Mouse (Mus musculus) stomach, adult 2 months (tissue): ENCODE results near the gene Cdsn. TPM values are rescaled to one million over a fixed set of nuclear protein-coding genes. Genes with fewer than 3 reads are reported as not detected.

Experiments
- polyA plus RNA-seq: library from polyadenylated mRNA; depleted of rRNA; stranded (reverse); fragments of >200 nt; gene quantifications from 2 replicates; pipeline ENCODE4 v1.2.3, GENCODE M21; 2012; rRNA removed

The Cdsn gene
- 28.3 and 67.5 TPM in 2 replicates for polyA plus RNA-seq

DNA sequence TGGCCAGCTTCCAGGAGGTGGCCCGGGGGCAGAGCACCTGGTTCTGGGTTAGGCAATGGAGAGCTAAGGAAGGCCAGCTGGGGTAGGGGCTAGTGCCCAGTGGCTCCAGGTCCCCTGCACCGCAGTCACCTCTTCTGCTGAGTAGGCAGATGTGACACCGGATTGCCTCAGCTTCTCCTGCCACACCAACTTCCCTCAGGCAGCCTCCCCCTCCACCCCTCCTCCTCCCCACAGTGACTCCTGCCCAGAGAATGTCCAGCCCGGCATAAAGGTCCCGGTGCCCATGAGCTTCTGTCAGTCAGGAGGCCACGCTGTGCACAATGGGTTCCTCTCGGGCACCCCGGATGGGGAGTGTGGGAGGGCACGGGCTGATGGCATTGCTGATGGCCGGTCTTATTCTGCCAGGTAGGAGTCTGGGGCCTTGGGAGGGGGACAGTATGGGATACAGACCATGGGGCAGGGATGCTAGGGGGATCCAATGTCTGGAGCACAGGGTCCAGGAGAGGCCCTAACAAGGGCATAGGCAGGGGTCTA lies at the start of gene Cdsn:
Gene Cdsn, plus strand, starts transcription at position 248 of the 534 bp plus-strand sequence.

DNA sequence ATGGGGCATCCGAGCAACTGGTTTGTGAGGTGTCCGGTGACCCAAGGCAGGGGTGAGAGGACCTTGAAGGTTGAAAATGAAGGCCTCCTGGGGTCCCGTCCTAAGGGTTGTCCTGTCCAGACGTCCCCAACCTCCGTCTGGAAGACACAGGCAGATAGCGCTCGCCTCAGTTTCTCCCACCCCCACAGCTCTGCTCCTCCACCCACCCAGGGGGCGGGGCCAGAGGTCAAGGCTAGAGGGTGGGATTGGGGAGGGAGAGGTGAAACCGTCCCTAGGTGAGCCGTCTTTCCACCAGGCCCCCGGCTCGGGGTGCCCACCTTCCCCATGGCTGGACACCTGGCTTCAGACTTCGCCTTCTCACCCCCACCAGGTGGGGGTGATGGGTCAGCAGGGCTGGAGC lies 46.2 kb upstream of the Cdsn start, which contains the start of gene Pou5f1:
Gene Pou5f1, plus strand, starts transcription at position 243 of the 400 bp plus-strand sequence.

DNA sequence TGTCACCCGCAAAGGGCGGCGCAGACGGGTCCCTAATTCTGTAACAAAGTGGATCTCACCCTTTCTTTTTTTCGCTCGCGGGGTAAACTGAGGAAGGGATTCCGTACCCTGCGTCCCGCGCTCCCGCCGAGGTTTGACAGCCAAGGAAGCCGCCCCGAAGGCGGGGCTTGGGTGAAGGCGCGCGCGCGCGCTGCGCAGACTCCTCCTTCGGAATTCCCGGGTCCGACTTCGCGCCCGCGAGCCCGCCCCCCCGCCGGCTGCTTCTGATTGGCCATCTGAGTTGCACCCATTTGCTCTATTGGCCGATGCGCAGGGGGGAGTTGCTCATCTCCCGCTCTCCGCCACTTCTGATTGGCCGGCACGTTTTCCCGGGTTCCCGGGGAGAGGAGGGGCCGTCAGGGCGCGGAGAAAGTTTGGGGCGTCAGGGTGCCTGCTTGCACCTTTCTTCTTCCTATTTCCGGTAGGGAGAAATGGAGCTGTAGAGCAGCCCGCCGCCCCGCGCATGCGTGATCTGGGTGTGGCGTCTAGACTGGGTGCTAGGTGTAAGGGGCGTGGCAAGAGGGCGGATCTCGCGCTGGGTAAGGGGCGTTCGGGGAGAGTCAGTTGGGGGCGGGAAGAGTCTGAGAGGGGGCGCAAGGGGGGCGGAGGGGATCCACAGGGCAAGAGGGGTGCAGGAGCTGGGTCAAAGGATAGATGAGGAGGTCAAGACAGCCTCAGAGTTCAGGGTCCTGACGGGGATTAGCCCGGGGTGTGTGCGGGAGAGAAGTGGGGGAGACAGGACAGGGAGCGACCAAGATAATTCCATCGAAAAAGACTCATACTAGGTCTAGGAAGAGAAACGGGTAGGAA lies 35.1 kb upstream of the Cdsn start, which contains the start of the genes Tcf19 and Cchcr1:
Gene Tcf19, minus strand, starts transcription at position 173 of the 849 bp plus-strand sequence.
Gene Cchcr1, plus strand, starts transcription at position 449 of the 849 bp plus-strand sequence.

DNA sequence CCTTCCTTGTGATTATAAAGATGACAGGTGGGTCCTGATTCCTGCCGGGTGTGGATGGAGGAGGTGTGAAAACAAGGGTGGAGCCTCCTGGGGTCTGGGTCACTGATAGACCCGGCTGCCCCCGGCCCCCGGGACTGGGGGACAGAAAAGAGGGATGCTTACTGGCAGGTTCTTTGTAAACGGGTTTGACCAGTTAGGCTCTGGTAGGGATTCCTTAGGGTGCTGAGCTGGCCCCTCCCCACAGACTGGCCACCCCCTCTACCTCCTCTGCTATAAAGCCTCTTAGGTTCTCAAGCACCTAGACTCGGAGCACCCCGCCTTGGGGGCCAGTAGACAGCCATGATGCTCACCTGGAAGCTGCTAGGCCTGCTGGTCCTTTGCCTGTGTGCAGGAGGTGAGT lies 19.0 kb upstream of the Cdsn start, which contains the start of gene Psors1c2:
Gene Psors1c2, plus strand, starts transcription at position 301 of the 400 bp plus-strand sequence.

DNA sequence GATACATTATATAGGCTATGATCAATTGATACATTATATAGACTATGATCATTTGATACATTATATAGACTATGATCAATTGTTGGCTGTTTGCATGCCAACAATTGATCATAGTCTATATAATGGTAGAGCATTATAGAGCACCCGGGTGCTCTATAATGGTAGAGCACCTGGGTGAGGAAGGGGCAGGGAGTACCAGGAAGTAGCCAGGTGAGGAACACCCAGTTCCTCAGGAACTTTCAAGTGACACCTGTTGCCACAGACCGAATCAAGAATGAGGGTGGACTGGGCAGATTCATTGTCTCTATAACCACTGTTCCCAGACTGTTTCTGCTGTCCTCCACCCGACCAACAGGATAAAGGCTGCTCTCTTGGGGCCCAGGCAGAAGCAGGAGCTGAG lies 15.2 kb downstream of the Cdsn start, which contains the start of gene 2300002M23Rik:
Gene 2300002M23Rik, plus strand, starts transcription at position 301 of the 400 bp plus-strand sequence.

DNA sequence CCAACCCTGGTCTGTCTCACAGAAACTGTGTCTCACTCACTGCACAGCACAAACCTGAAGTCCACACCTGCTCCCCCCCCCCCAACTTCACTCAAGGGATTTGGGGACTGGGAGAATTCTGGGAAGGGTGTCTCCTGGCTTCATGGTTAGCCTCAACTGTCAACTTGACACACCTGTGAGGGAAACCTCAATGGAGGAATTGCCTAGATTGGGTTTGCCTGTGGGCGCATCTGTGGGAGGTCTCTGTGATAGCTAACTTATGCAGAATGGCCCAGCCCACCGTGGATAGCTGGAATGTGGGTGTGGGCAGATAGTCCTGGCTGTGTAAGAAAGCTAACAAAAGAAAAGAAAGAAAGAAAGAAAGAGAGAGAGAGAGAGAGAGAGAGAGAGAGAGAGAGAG lies 49.3 kb downstream of the Cdsn start, which contains the start of gene Sfta2:
Gene Sfta2, plus strand, starts transcription at position 301 of the 400 bp plus-strand sequence.

Other genes with a start within 250 kb of the Cdsn start
- gene H2-Q1, start 231.7 kb upstream of the Cdsn start, polyA plus RNA-seq, result 0.04 TPM in 1 of 2 replicates, not detected in the other
- gene H2-Q2, start 209.9 kb upstream of the Cdsn start, polyA plus RNA-seq, result 0.18 and 0.54 TPM in 2 replicates
- 29.8 and 31.3 TPM in 2 replicates for gene H2-Q4, start 172.5 kb upstream of the Cdsn start, polyA plus RNA-seq
- 5.2 and 5.8 TPM in 2 replicates for gene H2-Q6, start 127.3 kb upstream of the Cdsn start, polyA plus RNA-seq
- 12.4 and 12.6 TPM in 2 replicates for gene H2-Q7, start 113.0 kb upstream of the Cdsn start, polyA plus RNA-seq
- gene H2-Q10, start 82.0 kb upstream of the Cdsn start, polyA plus RNA-seq, result 1.8 and 5.2 TPM in 2 replicates
- gene Pou5f1, start 46.1 kb upstream of the Cdsn start, polyA plus RNA-seq, result 0.09 TPM in 1 of 2 replicates, not detected in the other
- gene Tcf19, start 35.3 kb upstream of the Cdsn start, polyA plus RNA-seq, result 9.1 and 9.6 TPM in 2 replicates
- 2.4 and 2.7 TPM in 2 replicates for gene Cchcr1, start 35.0 kb upstream of the Cdsn start, polyA plus RNA-seq
- 8.3 and 21.8 TPM in 2 replicates for gene Psors1c2, start 18.9 kb upstream of the Cdsn start, polyA plus RNA-seq
- 3.6 and 3.7 TPM in 2 replicates for gene 2300002M23Rik, start 15.3 kb downstream of the Cdsn start, polyA plus RNA-seq
- gene Sfta2, start 49.4 kb downstream of the Cdsn start, polyA plus RNA-seq, result 5.6 and 7.7 TPM in 2 replicates
- gene Gm9573, start 74.5 kb downstream of the Cdsn start, polyA plus RNA-seq, result 0.09 and 0.10 TPM in 2 replicates
- 579 and 593 TPM in 2 replicates for gene Mucl3, start 91.6 kb downstream of the Cdsn start, polyA plus RNA-seq
- 68.1 and 72.0 TPM in 2 replicates for gene Vars2, start 115.5 kb downstream of the Cdsn start, polyA plus RNA-seq
- 10.7 and 12.3 TPM in 2 replicates for gene Gtf2h4, start 121.6 kb downstream of the Cdsn start, polyA plus RNA-seq
- gene Ddr1, start 152.5 kb downstream of the Cdsn start, polyA plus RNA-seq, result 58.9 and 65.6 TPM in 2 replicates